Mouse (Mus musculus) thymus, postnatal 10 days (tissue): ENCODE results near the gene Slc10a1.
A peak's percentile ranks its signal among the peaks of the same experiment; 100 is the strongest.

Experiments
- DNase-seq, 2 experiments: peaks; one replicate each; pipeline ENCODE4 v3.0.0; 2021; ENCODE audit warnings: low spot score in 2 of 2

The Slc10a1 gene

GRCm38 (mm10) chr12:80927518-80927917, 41.0 kb downstream of the Slc10a1 start:
- DNase-seq, result no peak

GRCm38 (mm10) chr12:80926550-80926949, 42.0 kb downstream of the Slc10a1 start:
- no peak for DNase-seq

- no peak for DNase-seq
Measured at GRCm38 (mm10) chr12:80925919-80926318, 42.6 kb downstream of the Slc10a1 start.

- no peak for DNase-seq
Measured at GRCm38 (mm10) chr12:80924205-80924604, 44.3 kb downstream of the Slc10a1 start.

GRCm38 (mm10) chr12:80923602-80924001, 44.9 kb downstream of the Slc10a1 start:
- no peak for DNase-seq

- DNase-seq, result no peak
Measured at GRCm38 (mm10) chr12:80922869-80923268, 45.6 kb downstream of the Slc10a1 start.

GRCm38 (mm10) chr12:80921301-80921700, 47.2 kb downstream of the Slc10a1 start:
- DNase-seq, result no peak

GRCm38 (mm10) chr12:80917764-80918163, 50.7 kb downstream of the Slc10a1 start:
- DNase-seq, result peak in 1 of 2 experiments; percentile 68

- no peak for DNase-seq
Measured at GRCm38 (mm10) chr12:80909631-80910030, 58.9 kb downstream of the Slc10a1 start.
